Comparison of ENCODE assay signal across 8 mouse cellular contexts in the genomic region with DNA sequence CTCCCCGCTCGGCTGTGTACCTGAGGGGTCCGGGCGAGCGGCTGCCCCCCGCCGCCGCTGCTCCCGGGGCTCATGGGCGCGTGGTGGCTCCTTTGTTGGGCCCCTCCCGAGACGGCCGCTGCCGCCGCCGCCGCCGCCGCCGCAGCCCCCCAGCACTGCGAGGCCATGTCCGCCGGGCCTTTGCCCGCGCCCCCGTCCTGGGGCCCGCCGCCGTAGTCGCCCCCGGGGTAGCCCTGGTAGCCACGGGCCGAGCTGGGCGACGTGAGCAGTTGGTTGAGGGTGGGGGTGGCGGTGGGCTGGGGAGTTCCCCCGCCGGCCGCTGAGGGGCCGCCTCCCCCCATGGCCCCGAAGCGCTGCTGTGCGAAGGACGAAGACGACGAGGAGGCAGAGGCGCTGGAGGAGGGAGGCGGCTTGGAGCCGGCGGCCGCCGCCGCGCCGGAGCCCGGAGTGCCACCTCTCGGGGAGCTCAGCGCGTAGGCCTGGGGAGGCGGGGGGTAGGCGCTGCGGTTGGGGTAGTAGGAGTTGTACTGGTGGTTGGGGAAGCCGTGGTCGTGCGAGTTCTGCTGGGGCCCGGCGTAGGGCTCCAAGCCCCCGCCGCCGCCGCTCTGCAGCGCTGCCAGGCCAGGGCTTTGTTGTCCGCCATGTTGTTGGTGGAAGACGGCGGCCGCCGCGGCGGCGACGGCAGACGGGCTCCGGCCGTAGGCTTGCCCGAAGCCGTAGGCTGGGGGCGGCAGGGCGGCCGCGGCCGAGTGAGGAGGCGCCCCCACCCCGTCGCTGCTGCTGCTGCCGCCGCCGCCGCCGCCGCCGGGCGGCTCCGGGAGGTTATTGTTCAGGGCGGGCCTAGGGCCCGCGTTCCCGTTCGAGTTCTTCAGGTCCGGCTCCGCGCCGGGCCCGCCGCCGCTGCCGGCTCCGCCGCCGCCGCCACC. TPM values are rescaled to one million over a fixed set of nuclear protein-coding genes. Genes with fewer than 3 reads are reported as not detected.
DNase-seq lines count a peak whose midpoint lies in the region; ATAC-seq and TF ChIP-seq lines count a peak whose summit lies in the region.

No protein-coding gene starts in this region.

- peak overlapping the region; percentile 91 for H3K4me2 ChIP-seq in embryonic facial prominence, embryonic 15.5 days (replicated peaks)
- peak overlapping the region; percentile 89 for H3K4me2 ChIP-seq in midbrain, embryonic 11.5 days

- H3K27ac ChIP-seq in embryonic facial prominence, embryonic 15.5 days (replicated peaks): peak overlapping the region; percentile 100
- peak overlapping the region; percentile 100 for H3K27ac ChIP-seq in midbrain, embryonic 11.5 days (ENCODE audit: low read depth, low read length)

- H3K36me3 ChIP-seq in E14TG2a.4 (ENCODE audit: insufficient read depth, low read length): peaks cover 35% of the 10 kb centered on the region
- peaks cover 14% of the 10 kb centered on the region for H3K36me3 ChIP-seq in embryonic facial prominence, embryonic 15.5 days
- H3K36me3 ChIP-seq in midbrain, embryonic 11.5 days (ENCODE audit: control insufficient read depth, insufficient read depth, low read length): no peaks in the 10 kb centered on the region; the same call in 1 of the 2 replicates

- DNase-seq in adrenal gland, postnatal 10 days: peak; percentile 62
- peak; percentile 54 to 73 for DNase-seq in heart, postnatal 36 days
- DNase-seq in layer of hippocampus, postnatal 25 days (ENCODE audit: extremely low spot score in 1 of 2, low spot score in 1 of 2): peak; percentile 26 to 30
- DNase-seq in midbrain, embryonic 11.5 days (ENCODE audit: low spot score, missing footprints): peak; percentile 94
- peak; percentile 54 for DNase-seq in spleen, adult 12 weeks (ENCODE audit: low spot score)

- H3K9me3 ChIP-seq in E14TG2a.4 (ENCODE audit: low read length): no peaks in the 10 kb centered on the region
- H3K9me3 ChIP-seq in embryonic facial prominence, embryonic 15.5 days (replicated peaks): no peaks in the 10 kb centered on the region
- no peaks in the 10 kb centered on the region for H3K9me3 ChIP-seq in midbrain, embryonic 11.5 days (ENCODE audit: control insufficient read depth, low read length)

- ATAC-seq in embryonic facial prominence, embryonic 15.5 days (ENCODE audit: insufficient number of reproducible peaks, low FRiP score, low TSS enrichment, low read depth): no peak
- ATAC-seq in midbrain, embryonic 11.5 days (ENCODE audit: low FRiP score): no peak
- ATAC-seq in monocyte, adult 5-6 weeks (replicated peaks; ENCODE audit: insufficient number of reproducible peaks, low FRiP score, low TSS enrichment, poor library complexity, severe bottlenecking): no peak

- H3K9ac ChIP-seq in embryonic facial prominence, embryonic 15.5 days: peak overlapping the region; percentile 100
- H3K9ac ChIP-seq in midbrain, embryonic 11.5 days (ENCODE audit: low read length): peak overlapping the region; percentile 100

- peak overlapping the region; percentile 94 for H3K4me3 ChIP-seq in E14TG2a.4 (replicated peaks; ENCODE audit: low read length)
- peak overlapping the region; percentile 96 for H3K4me3 ChIP-seq in embryonic facial prominence, embryonic 15.5 days (replicated peaks)
- H3K4me3 ChIP-seq in midbrain, embryonic 11.5 days (ENCODE audit: low read depth, low read length): peak overlapping the region; percentile 100

- H3K4me1 ChIP-seq in E14TG2a.4 (replicated peaks; ENCODE audit: low read depth, low read length): peaks cover 54% of the 10 kb centered on the region
- peaks cover 46% of the 10 kb centered on the region for H3K4me1 ChIP-seq in embryonic facial prominence, embryonic 15.5 days
- H3K4me1 ChIP-seq in midbrain, embryonic 11.5 days (ENCODE audit: control insufficient read depth, insufficient read depth, low read length): peaks cover 42% of the 10 kb centered on the region

- no peaks in the 10 kb centered on the region for H3K27me3 ChIP-seq in E14TG2a.4 (ENCODE audit: insufficient read depth, low read length)
- H3K27me3 ChIP-seq in embryonic facial prominence, embryonic 15.5 days: no peaks in the 10 kb centered on the region
- no peaks in the 10 kb centered on the region for H3K27me3 ChIP-seq in midbrain, embryonic 11.5 days (ENCODE audit: control insufficient read depth, insufficient read depth, low read length)

- intact Hi-C loops in heart, postnatal 36 days (cut with DNase I): loop anchor here (2.0 kb wide), 1 partner anchor 46 kb away; no protein-coding TSS in a partner anchor

- under 1% methylated on average over 77 of the region's 121 CpGs for WGBS in embryonic facial prominence, embryonic 15.5 days
- under 1% methylated on average over 70 of the region's 121 CpGs for WGBS in midbrain, embryonic 11.5 days

- no peak for TF ChIP-seq CTCF in E14TG2a.4 (conservative IDR thresholded peaks at IDR 0.05; ENCODE audit: low read length)

RNA-seq across cellular contexts. Expression of a gene that starts 3.9 kb away (rescaled TPM):
- 10 to 100 TPM; 46.7 to 63.4 TPM for total RNA-seq in adrenal gland, postnatal 10 days (2021)
- polyA plus RNA-seq in embryonic facial prominence, embryonic 15.5 days (2015; fragmentation: Nextera tagmentation; extraction: Ambion mirVana): 26.8 and 29.2 TPM in 2 replicates
- 10 to 100 TPM; 37.7 to 42.1 TPM for total RNA-seq in heart, postnatal 36 days (2021)
- 10 to 100 TPM; 68.5 to 88.4 TPM for total RNA-seq in layer of hippocampus, postnatal 25 days (2021)
- 39.1 and 39.2 TPM in 2 replicates for polyA plus RNA-seq in midbrain, embryonic 11.5 days (2014; fragmentation: Nextera tagmentation; extraction: Ambion mirVana)
- total RNA-seq in monocyte, adult 5-6 weeks (2017): 30.6 to 80.8 TPM (median 34.0 TPM) in 3 replicates

Comparison
In these comparisons a context has a peak if more than half of its experiments do, and no peak if none do; other contexts are left out.
1. DNase-seq: peak in every context shown above with its lines; median percentile 94 in midbrain, embryonic 11.5 days; 64 in heart, postnatal 36 days; 62 in adrenal gland, postnatal 10 days; 54 in spleen, adult 12 weeks; 28 in layer of hippocampus, postnatal 25 days.